Mouse (Mus musculus) liver, embryonic 11.5 days (tissue): ENCODE measurements around the gene Gfy. TPM values are rescaled to one million over a fixed set of nuclear protein-coding genes. Genes with fewer than 3 reads are reported as not detected.
A peak's percentile ranks its signal among the peaks of the same experiment; 100 is the strongest.

Experiments
- ATAC-seq: fragments of 200-750 bp; cut with Nextera tagmentation; replicated peaks from 2 replicates; pipeline ENCODE4 v1.8.0; 2017; ENCODE audit warnings: moderate number of reproducible peaks, mild to moderate bottlenecking, moderate TSS enrichment, moderate library complexity; ENCODE audit not compliant: low FRiP score
- DNase-seq: peaks from one replicate; pipeline ENCODE4 v3.0.0-alpha.2; 2017; ENCODE audit warnings: low spot score
- H3K27ac ChIP-seq: fragments of 300-500 bp; sonication (generic); 2 replicates; pipeline ENCODE4 v1.5.1; 2014; ENCODE audit warnings: mild to moderate bottlenecking, low read depth, low read length, control low read depth
- H3K27me3 ChIP-seq: fragments of 300-500 bp; sonication (generic); replicated peaks from 2 replicates; pipeline ENCODE4 v1.6.1; 2014; ENCODE audit warnings: low read length, mixed read lengths; ENCODE audit not compliant: control insufficient read depth, insufficient read depth
- H3K36me3 ChIP-seq: fragments of 300-500 bp; sonication (generic); 2 replicates; pipeline ENCODE4 v1.6.1; 2014; ENCODE audit warnings: mild to moderate bottlenecking, low read length, moderate library complexity, mixed read lengths; ENCODE audit not compliant: control insufficient read depth, insufficient read depth
- H3K4me1 ChIP-seq: fragments of 300-500 bp; sonication (generic); replicated peaks from 2 replicates; pipeline ENCODE4 v1.6.1; 2014; ENCODE audit warnings: low read length, mixed read lengths; ENCODE audit not compliant: control insufficient read depth, insufficient read depth
- H3K4me2 ChIP-seq: fragments of 300-500 bp; sonication (generic); 2 replicates; pipeline ENCODE4 v1.6.1; 2014; ENCODE audit warnings: mild to moderate bottlenecking, control low read depth, moderate library complexity
- H3K4me3 ChIP-seq: fragments of 300-500 bp; sonication (generic); 2 replicates; pipeline ENCODE4 v1.5.1; 2014; ENCODE audit warnings: low read depth, low read length, control low read depth
- H3K9ac ChIP-seq: fragments of 300-500 bp; sonication (generic); 2 replicates; pipeline ENCODE4 v1.6.1; 2014; ENCODE audit warnings: low read depth, low read length, control low read depth
- H3K9me3 ChIP-seq: fragments of 300-500 bp; sonication (generic); 2 replicates; pipeline ENCODE4 v1.6.1; 2016; ENCODE audit warnings: low read length, inconsistent platforms, mixed read lengths; ENCODE audit not compliant: control insufficient read depth
- WGBS: fragments of 180-500 bp; shearing (Covaris S2); extraction: QIAGEN DNeasy Blood & Tissue Kit; methylation state at CpG from one replicate; pipeline ENCODE4 v1.1.7; 2014; 5-methylcytosine and 5-hydroxymethylcytosine counted together
- polyA plus RNA-seq: library from polyadenylated mRNA; unstranded; fragments of >200 nt; fragmentation: Nextera tagmentation; extraction: Ambion mirVana; gene quantifications from 2 replicates; pipeline ENCODE4 v1.2.1, GENCODE M21; 2014

Gene Gfy
- polyA plus RNA-seq, 1 experiment from 2014 or later = not detected

DNA sequence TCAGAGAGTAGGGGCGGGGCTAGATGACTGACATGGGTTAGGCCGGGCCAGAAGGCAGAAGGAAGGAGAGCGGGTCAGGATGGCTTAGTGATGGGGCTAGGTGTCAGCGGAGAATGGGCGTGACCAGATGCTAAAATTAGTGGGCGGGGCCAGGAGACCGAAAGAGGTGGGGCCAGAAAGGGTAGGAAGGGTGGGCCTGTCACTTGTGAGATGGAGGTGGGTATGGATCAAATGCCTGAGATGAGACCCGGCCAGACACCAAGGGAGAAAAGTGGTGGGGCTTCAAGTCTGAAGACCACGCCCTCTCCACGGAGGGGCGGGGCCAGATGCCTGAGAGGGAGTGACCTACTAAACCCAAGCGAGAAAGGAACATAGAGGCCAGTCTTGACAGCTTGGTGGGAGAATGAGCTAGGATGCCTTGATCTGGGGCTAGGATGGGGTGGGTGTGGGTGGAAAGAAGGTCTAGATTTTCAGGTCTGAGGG is 44.8 kb downstream of the Gfy start:
- H3K36me3 ChIP-seq = no peaks in the 10 kb centered on the region
- H3K27ac ChIP-seq = peak overlapping the region; percentile 89
- peak overlapping the region; percentile 69 for H3K4me3 ChIP-seq
- peak overlapping the region; percentile 74 for H3K9ac ChIP-seq
- peak; percentile 53 for ATAC-seq
- peaks cover 44% of the 10 kb centered on the region for H3K4me1 ChIP-seq
- peak overlapping the region; percentile 86 for H3K4me2 ChIP-seq
- no peaks in the 10 kb centered on the region for H3K9me3 ChIP-seq
- H3K27me3 ChIP-seq = no peaks in the 10 kb centered on the region
- 5% methylated on average over 12 of the region's 12 CpGs for WGBS
- no peak for DNase-seq

DNA sequence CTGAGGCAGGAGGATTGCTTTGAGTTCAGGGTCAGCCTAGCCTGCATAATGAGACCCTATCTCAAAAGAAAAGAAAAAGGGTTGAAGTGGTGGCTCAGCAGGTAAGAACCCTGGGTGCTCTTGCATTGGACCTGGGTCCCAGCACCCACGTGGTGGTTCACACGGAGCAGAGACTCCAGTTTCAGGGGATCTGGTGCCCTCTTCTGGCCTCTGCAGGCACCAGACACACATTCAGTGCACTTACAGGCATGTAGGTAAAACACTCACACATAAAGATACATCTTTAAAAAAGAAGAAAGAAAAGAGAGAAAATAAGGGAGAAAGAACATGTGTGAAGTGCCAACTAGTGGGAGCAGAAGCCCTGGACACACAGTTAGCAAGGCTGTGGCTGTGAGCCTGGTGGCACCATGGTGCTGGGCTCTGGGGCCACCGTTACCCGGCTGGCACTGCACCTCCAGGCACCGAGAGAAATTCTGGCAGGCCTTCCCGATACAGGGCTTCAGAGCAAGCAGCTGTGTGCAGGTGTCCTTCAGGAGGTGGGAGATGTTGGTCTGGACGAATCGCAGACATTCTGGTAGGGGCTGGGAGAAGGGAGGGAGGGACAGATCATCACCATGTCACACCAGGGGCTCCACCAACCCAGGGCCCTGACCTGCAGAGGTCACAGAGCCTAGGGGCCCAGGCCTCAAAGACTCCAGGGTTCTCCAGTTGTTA is 45.8 kb downstream of the Gfy start:
- no peaks in the 10 kb centered on the region for H3K36me3 ChIP-seq
- 77% methylated on average over 8 of the region's 8 CpGs for WGBS
- H3K4me1 ChIP-seq = peaks cover 41% of the 10 kb centered on the region
- no peak overlapping the region for H3K27ac ChIP-seq
- H3K4me3 ChIP-seq = no peak overlapping the region
- H3K27me3 ChIP-seq = no peaks in the 10 kb centered on the region
- no peak overlapping the region for H3K4me2 ChIP-seq
- H3K9ac ChIP-seq = peak overlapping the region; percentile 15; the same call in 1 of the 2 replicates
- ATAC-seq (no peak), DNase-seq (no peak)
- H3K9me3 ChIP-seq = no peaks in the 10 kb centered on the region

DNA sequence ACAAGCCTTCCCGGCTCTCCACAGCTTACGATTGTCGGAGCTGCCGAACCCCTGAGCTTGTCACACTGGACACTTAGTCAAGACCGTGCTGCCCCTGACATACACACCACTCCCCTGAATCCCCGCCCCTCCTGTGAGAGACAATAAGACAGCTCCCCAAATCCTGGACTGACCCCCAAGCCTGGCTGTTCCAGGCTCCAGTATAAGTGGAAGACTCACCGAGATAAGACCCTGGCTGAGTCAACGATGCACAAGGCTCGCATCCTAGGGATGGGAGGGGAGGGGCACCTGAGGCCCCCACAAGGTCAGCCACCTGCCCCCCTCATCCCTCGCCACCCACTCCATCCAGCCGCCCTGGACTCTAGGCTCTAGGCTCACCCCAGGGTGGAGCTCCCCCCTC is 47.5 kb downstream of the Gfy start:
- Histone ChIP-seq H3K4me1 (peaks cover 35% of the 10 kb centered on the region), H3K4me3 (no peak overlapping the region), H3K9ac (peak overlapping the region; percentile 22; the same call in 1 of the 2 replicates), H3K27me3 (no peaks in the 10 kb centered on the region), H3K4me2 (no peak overlapping the region; the same call in 1 of the 2 replicates), H3K27ac (no peak overlapping the region), H3K9me3 (no peaks in the 10 kb centered on the region), H3K36me3 (peaks cover 8% of the 10 kb centered on the region)
- WGBS = 74% methylated on average over 11 of the region's 11 CpGs
- no peak for DNase-seq
- no peak for ATAC-seq

DNA sequence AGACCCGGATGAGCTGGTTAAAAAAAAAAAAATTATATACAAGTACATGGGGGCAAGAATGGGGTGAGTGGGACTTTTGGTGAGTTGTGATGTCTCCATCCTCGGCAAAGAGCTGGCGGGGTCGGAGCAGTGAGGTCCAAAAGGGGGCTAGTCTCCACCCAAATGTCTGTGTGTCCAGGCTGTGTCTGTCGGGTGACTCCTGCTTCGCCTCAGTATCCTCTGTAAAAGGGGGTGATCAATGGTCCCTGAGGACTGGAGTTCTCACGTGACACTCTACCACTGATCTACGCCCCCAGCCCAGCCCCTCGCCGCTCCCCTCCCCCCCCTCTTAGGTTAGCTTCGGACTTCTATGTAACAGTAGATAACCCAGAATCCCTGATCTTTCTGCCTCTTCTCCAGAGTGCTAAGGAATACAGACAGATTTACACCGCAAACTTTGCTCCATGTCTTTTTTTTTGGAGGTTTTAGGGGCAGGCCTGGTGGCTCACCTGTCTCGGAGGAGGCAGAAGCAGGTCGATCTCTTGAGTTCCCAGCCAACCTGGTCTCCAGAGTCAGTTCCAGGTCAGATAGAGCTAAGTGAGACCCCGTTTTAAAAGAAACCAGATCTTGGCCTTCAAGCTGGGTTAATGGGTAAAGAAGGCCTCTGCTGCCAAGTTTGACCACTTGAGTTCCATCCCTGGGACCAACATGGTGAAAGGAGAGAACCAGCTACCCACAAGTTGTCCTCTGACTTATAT is 49.4 kb downstream of the Gfy start:
- H3K27me3 ChIP-seq = no peaks in the 10 kb centered on the region
- peak overlapping the region; percentile 99 for H3K4me3 ChIP-seq

DNA sequence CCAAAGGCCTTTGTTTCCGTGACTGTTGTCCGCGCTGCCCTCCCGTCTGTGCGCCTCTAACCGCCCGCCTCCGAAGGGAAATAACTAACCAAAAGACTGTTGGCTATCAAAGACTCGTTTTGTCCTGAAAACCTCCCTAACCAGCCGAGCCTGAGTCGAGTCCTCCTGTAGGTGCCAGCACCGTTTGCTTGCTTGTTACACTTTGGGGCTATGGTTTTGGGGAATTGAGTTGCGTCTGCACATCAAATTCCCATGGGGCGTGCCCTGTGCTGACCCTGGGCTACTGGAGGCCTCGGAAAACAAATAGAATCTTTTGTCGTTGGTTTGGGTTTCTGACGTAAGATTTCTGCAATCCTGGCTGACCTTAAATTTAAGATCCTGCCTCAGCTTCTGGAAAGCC is 50.1 kb downstream of the Gfy start:
- peak overlapping the region; percentile 67 for H3K4me2 ChIP-seq
- peaks cover 25% of the 10 kb centered on the region for H3K36me3 ChIP-seq
- H3K27me3 ChIP-seq = no peaks in the 10 kb centered on the region
- peak overlapping the region; percentile 99 for H3K4me3 ChIP-seq
- H3K27ac ChIP-seq = peak overlapping the region; percentile 100
- H3K9me3 ChIP-seq = no peaks in the 10 kb centered on the region
- under 1% methylated on average over 17 of the region's 17 CpGs for WGBS
- peaks cover 36% of the 10 kb centered on the region for H3K4me1 ChIP-seq
- H3K9ac ChIP-seq = peak overlapping the region; percentile 85
- no peak for ATAC-seq
- DNase-seq = no peak

More for the DNA sequence above, 49.4 kb downstream of the Gfy start:
- Histone ChIP-seq H3K27ac (peak overlapping the region; percentile 100), H3K4me2 (peak overlapping the region; percentile 67), H3K4me1 (peaks cover 38% of the 10 kb centered on the region), H3K36me3 (peaks cover 25% of the 10 kb centered on the region), H3K9ac (peak overlapping the region; percentile 85), H3K9me3 (no peaks in the 10 kb centered on the region)
- DNase-seq (no peak), ATAC-seq (no peak)
- WGBS = 38% methylated on average over 15 of the region's 15 CpGs

DNA sequence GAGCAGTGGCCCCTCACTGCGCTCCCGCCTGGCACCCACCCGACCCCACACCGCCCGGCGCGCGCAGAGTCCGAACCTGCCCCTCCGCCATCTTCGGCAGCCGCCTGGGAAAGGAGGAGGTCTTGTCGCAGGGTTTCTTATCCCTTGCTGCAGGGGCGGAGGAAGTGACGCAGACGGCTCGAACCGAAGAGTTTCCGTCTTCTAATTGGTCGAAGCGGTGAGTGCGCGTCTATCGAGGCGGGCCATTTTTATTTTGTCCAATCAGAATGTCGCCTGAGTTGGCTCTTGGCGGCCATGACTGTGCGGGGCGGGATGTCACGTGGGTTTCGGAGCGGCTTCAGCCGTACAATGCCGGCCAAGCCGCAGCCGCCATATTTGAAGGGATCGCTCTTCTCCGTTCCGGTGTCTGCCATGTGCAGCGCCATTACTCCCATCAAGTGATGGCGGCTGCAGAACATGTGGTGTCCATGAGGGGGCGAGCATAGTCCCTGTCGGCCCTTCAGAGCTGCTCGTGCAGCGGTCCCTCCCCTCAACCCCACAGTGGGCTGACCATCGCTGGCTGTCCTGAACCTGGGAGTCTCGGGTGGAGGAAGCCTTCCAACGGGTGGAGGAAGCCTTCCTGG is 50.6 kb downstream of the Gfy start, which contains the start of gene Rpl13a:
Gene Rpl13a (minus strand): TSS at position 138 of the 623 bp plus-strand sequence.
- H3K4me1 ChIP-seq = peaks cover 32% of the 10 kb centered on the region
- under 1% methylated on average over 48 of the region's 48 CpGs for WGBS
- ATAC-seq (peak; percentile 82), DNase-seq (peak; percentile 92)
- H3K9ac ChIP-seq = peak within 1 kb of the TSS; percentile 100
- H3K27me3 ChIP-seq = no peaks in the 10 kb centered on the region
- H3K27ac ChIP-seq = peak within 1 kb of the TSS; percentile 100
- no peaks in the 10 kb centered on the region for H3K9me3 ChIP-seq
- peak within 1 kb of the TSS; percentile 97 for H3K4me2 ChIP-seq
- peak within 1 kb of the TSS; percentile 99 for H3K4me3 ChIP-seq
- H3K36me3 ChIP-seq = peaks cover 25% of the 10 kb centered on the region

DNA sequence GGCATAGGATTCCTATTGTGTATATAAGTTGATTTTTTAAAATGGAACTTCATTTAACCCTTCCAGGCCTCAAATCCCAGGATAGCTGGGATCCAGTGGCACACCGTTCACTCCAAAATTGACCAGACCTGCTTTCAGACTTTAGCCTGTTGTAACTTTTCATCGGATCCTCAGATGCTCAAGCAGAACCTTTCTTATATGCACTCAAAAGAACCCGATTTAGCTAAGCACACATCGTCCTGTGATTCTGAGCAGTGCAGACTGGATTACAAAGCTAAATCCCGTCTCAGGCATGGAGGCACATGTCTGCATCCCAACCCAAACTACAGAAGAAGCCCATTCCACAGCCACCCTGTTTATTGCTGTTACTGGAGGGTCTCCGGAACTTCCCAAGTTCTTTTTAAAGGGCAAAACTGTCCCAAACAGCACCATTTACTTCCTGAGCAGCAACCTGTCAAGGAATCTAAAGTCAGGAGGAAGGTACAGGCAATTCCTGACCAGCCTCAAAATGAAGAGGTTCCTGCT is 51.6 kb downstream of the Gfy start:
- DNase-seq (no peak), ATAC-seq (no peak)
- Histone ChIP-seq H3K27ac (peak overlapping the region; percentile 100), H3K9ac (peak overlapping the region; percentile 100), H3K4me2 (peak overlapping the region; percentile 97), H3K4me3 (peak overlapping the region; percentile 99), H3K36me3 (peaks cover 30% of the 10 kb centered on the region), H3K9me3 (no peaks in the 10 kb centered on the region), H3K4me1 (peaks cover 37% of the 10 kb centered on the region), H3K27me3 (no peaks in the 10 kb centered on the region)
- 0% methylated on average over 6 of the region's 6 CpGs for WGBS
